Mouse (Mus musculus) thymus, adult 2 months (tissue): ENCODE data around the gene Arid4b.

Source experiments
- CTCF ChIP-seq: fragments of 200-500 bp; IDR thresholded peaks from 2 replicates; pipeline ENCODE4 v1.5.1; 2012; ENCODE audit warnings: mild to moderate bottlenecking, control low read depth, low read length, moderate library complexity, borderline replicate concordance; ENCODE audit not compliant: control insufficient read depth, poor library complexity, insufficient read depth; ENCODE audit errors: extremely low read depth
- POLR2A ChIP-seq: fragments of 200-500 bp; IDR thresholded peaks from 2 replicates; pipeline ENCODE4 v1.6.1; 2012; ENCODE audit warnings: mild to moderate bottlenecking, low read length, control low read depth, moderate library complexity; ENCODE audit not compliant: control insufficient read depth, poor library complexity, insufficient read depth; ENCODE audit errors: extremely low read depth

GRCm38 (mm10) chr13:14043851-14044250 lies 19.2 kb upstream of the Arid4b start:
- TF ChIP-seq CTCF: no peak
- TF ChIP-seq POLR2A: no peak
